Mouse (Mus musculus) cerebellum, postnatal 14 days (tissue): ENCODE results near the gene Snap47.
"Not testable (repeated sequence)": the region's sequence is repeated elsewhere in the genome, so short reads cannot be mapped to it uniquely, and the experiment has no call there.

ENCODE experiments used
- DNase-seq, 2 experiments: peaks; one replicate each; pipeline ENCODE4 v3.0.0; 2021; ENCODE audit warnings: mixed read lengths in 2 of 2

Snap47 gene

GRCm38 (mm10) chr11:59421436-59421835 is 29.6 kb downstream of the Snap47 start:
- no peak for DNase-seq

- DNase-seq: no peak
Observed at GRCm38 (mm10) chr11:59418708-59419107, 32.3 kb downstream of the Snap47 start.

- no peak for DNase-seq
Observed at GRCm38 (mm10) chr11:59412999-59413863, 37.8 kb downstream of the Snap47 start.

- no peak for DNase-seq
Observed at GRCm38 (mm10) chr11:59412058-59412457, 38.9 kb downstream of the Snap47 start.

GRCm38 (mm10) chr11:59410851-59411250 is 40.1 kb downstream of the Snap47 start:
- no peak for DNase-seq

GRCm38 (mm10) chr11:59405761-59406160 is 45.2 kb downstream of the Snap47 start:
- no peak for DNase-seq

GRCm38 (mm10) chr11:59400876-59401275 is 50.1 kb downstream of the Snap47 start:
- no peak for DNase-seq

GRCm38 (mm10) chr11:59399830-59400229 is 51.2 kb downstream of the Snap47 start:
- no peak for DNase-seq

- DNase-seq: no peak
Observed at GRCm38 (mm10) chr11:59397536-59398371, 53.2 kb downstream of the Snap47 start.

- DNase-seq: no peak
Observed at GRCm38 (mm10) chr11:59394451-59394850, 56.5 kb downstream of the Snap47 start.

GRCm38 (mm10) chr11:59393591-59393990 is 57.4 kb downstream of the Snap47 start:
- peak; percentile 69 to 80 for DNase-seq

GRCm38 (mm10) chr11:59392300-59392699 is 58.7 kb downstream of the Snap47 start:
- no peak for DNase-seq

- no peak for DNase-seq
Observed at GRCm38 (mm10) chr11:59390470-59390869, 60.5 kb downstream of the Snap47 start.

- no peak for DNase-seq
Observed at GRCm38 (mm10) chr11:59389617-59390016, 61.4 kb downstream of the Snap47 start.

- no peak for DNase-seq
Observed at GRCm38 (mm10) chr11:59388806-59389205, 62.2 kb downstream of the Snap47 start.

GRCm38 (mm10) chr11:59387471-59387870 is 63.5 kb downstream of the Snap47 start:
- no peak for DNase-seq

GRCm38 (mm10) chr11:59385123-59385522 is 65.9 kb downstream of the Snap47 start:
- DNase-seq: no peak

GRCm38 (mm10) chr11:59384441-59384959 is 66.5 kb downstream of the Snap47 start:
- no peak for DNase-seq

GRCm38 (mm10) chr11:59379547-59379946 is 71.4 kb downstream of the Snap47 start:
- DNase-seq: no peak

GRCm38 (mm10) chr11:59377999-59378398 is 73.0 kb downstream of the Snap47 start:
- no peak for DNase-seq

- peak; percentile 23 to 46 for DNase-seq
Observed at GRCm38 (mm10) chr11:59375475-59375874, 75.5 kb downstream of the Snap47 start, which contains the start of gene Prss38. Prss38 (minus strand) TSS chr11:59375657.

GRCm38 (mm10) chr11:59369848-59370247 is 81.1 kb downstream of the Snap47 start:
- no peak for DNase-seq

GRCm38 (mm10) chr11:59367955-59368354 is 83.0 kb downstream of the Snap47 start:
- not testable (repeated sequence) for DNase-seq
